Mouse (Mus musculus) ES-Bruce4 (cell line): ENCODE results near the gene Trpv4.

Experiments used
- CTCF ChIP-seq: IDR thresholded peaks from one replicate; pipeline ENCODE4 v1.8.1; 2011; ENCODE audit warnings: low read depth, low read length
- EP300 ChIP-seq: IDR thresholded peaks from 2 replicates; pipeline ENCODE4 v1.6.1; 2011; ENCODE audit warnings: low read depth, low read length; ENCODE audit not compliant: insufficient read depth
- POLR2A ChIP-seq: IDR thresholded peaks from one replicate; pipeline ENCODE4 v1.8.1; 2011; ENCODE audit warnings: low read length; ENCODE audit not compliant: insufficient read depth

GRCm38 (mm10) chr5:114581486-114581885 is 76.7 kb downstream of the Trpv4 start:
- TF ChIP-seq POLR2A (no peak), EP300 (no peak), CTCF (no peak)
